8 mouse cellular contexts compared by ENCODE assay signal in the genomic region with DNA sequence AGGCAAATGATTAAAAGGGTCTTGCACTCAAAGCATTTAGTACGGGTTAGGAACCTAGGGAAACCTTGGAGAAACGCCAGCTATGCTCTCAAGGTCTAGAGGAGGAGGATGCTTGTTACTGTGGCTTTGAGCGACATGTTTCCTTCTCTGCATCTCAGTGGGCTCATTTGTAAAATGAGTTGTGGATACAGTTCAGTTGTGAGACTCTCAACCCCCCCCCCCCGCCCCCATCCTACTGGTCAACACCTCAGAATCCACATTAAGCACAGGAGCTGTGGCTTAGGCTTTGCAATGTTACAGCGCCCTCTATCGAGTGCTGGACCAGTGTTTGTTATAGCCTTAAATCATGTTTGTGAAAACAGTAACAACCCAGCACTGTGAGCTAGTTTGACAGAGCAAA. TPM values are rescaled to one million over a fixed set of nuclear protein-coding genes. Genes with fewer than 3 reads are reported as not detected.
DNase-seq lines count a peak whose midpoint lies in the region; ATAC-seq and TF ChIP-seq lines count a peak whose summit lies in the region.

No protein-coding gene starts in this region.

- no peaks in the 10 kb centered on the region for H3K27me3 ChIP-seq in C2C12 (ENCODE audit: control insufficient read depth, insufficient read depth, insufficient read length)
- H3K27me3 ChIP-seq in heart, embryonic 10.5 days (ENCODE audit: insufficient read depth, poor library complexity, severe bottlenecking), result peaks cover 6% of the 10 kb centered on the region; the same call in 1 of the 2 replicates
- no peaks in the 10 kb centered on the region for H3K27me3 ChIP-seq in kidney, postnatal 0 days (ENCODE audit: insufficient read depth, low read length)
- peaks cover 16% of the 10 kb centered on the region for H3K27me3 ChIP-seq in liver, embryonic 12.5 days (replicated peaks)
- H3K27me3 ChIP-seq in stomach, postnatal 0 days (ENCODE audit: control insufficient read depth, insufficient read depth, low read length), result no peaks in the 10 kb centered on the region

- peak; percentile 71 for DNase-seq in adrenal gland, postnatal 10 days
- DNase-seq in embryo, embryonic 9.5 days (ENCODE audit: extremely low spot score), result peak; percentile 60
- DNase-seq in heart, embryonic 10.5 days (ENCODE audit: low spot score), result peak; percentile 83
- peak; percentile 84 for DNase-seq in kidney, postnatal 0 days (ENCODE audit: low spot score)
- DNase-seq in naive thymus-derived CD4-positive, alpha-beta T cell, adult 2 months (ENCODE audit: low read depth), result peak; percentile 63
- DNase-seq in stomach, postnatal 0 days (ENCODE audit: low spot score), result peak; percentile 69

- H3ac ChIP-seq in C2C12 (ENCODE audit: control insufficient read depth, insufficient read length, low read depth), result no peak overlapping the region

- H3K9ac ChIP-seq in kidney, postnatal 0 days (ENCODE audit: low read depth, low read length), result no peak overlapping the region
- H3K9ac ChIP-seq in liver, embryonic 12.5 days, result no peak overlapping the region
- no peak overlapping the region for H3K9ac ChIP-seq in stomach, postnatal 0 days (ENCODE audit: low read length)

- H3K79me3 ChIP-seq in C2C12 (ENCODE audit: low read depth), result no peaks in the 10 kb centered on the region

- H3K4me3 ChIP-seq in C2C12 (ENCODE audit: insufficient read depth, poor library complexity, severe bottlenecking), result no peak overlapping the region
- no peak overlapping the region for H3K4me3 ChIP-seq in heart, embryonic 10.5 days
- H3K4me3 ChIP-seq in kidney, postnatal 0 days (replicated peaks; ENCODE audit: low read depth, low read length), result no peak overlapping the region
- no peak overlapping the region for H3K4me3 ChIP-seq in liver, embryonic 12.5 days
- H3K4me3 ChIP-seq in stomach, postnatal 0 days (ENCODE audit: low read depth, low read length), result no peak overlapping the region

- no peak overlapping the region for H3K4me2 ChIP-seq in kidney, postnatal 0 days (ENCODE audit: low read length)
- no peak overlapping the region for H3K4me2 ChIP-seq in liver, embryonic 12.5 days
- H3K4me2 ChIP-seq in stomach, postnatal 0 days (replicated peaks; ENCODE audit: low read depth), result 0 out of 2 replicates have a peak overlapping the region, but pooled peaks have one; percentile 14

- no peaks in the 10 kb centered on the region for H3K4me1 ChIP-seq in heart, embryonic 10.5 days
- H3K4me1 ChIP-seq in kidney, postnatal 0 days (replicated peaks; ENCODE audit: insufficient read depth, low read length), result no peaks in the 10 kb centered on the region
- H3K4me1 ChIP-seq in liver, embryonic 12.5 days, result peaks cover 2% of the 10 kb centered on the region; the same call in 1 of the 2 replicates
- H3K4me1 ChIP-seq in stomach, postnatal 0 days (replicated peaks; ENCODE audit: control insufficient read depth, insufficient read depth), result no peaks in the 10 kb centered on the region

- ATAC-seq in kidney, postnatal 0 days (replicated peaks; ENCODE audit: low FRiP score, low read depth), result peak; percentile 85
- ATAC-seq in liver, embryonic 12.5 days, result 0 out of 2 replicates have a peak, but pooled peaks have one; percentile 47
- ATAC-seq in stomach, postnatal 0 days (ENCODE audit: low FRiP score, low TSS enrichment), result peak; percentile 64; the same call in 1 of the 2 replicates

- 20% methylated on average over 6 of the region's 6 CpGs for WGBS in heart, embryonic 10.5 days
- WGBS in kidney, postnatal 0 days, result 8% methylated on average over 6 of the region's 6 CpGs
- whole genome bisulfite sequencing in liver, embryonic 12.5 days (ENCODE audit: insufficient replicate concordance), result 19% methylated on average over 6 of the region's 6 CpGs
- 5% methylated on average over 6 of the region's 6 CpGs for WGBS in stomach, postnatal 0 days

- no peaks in the 10 kb centered on the region for H3K9me3 ChIP-seq in heart, embryonic 10.5 days
- H3K9me3 ChIP-seq in kidney, postnatal 0 days (replicated peaks; ENCODE audit: low read length), result no peaks in the 10 kb centered on the region
- H3K9me3 ChIP-seq in liver, embryonic 12.5 days (replicated peaks), result no peaks in the 10 kb centered on the region
- H3K9me3 ChIP-seq in stomach, postnatal 0 days (ENCODE audit: control insufficient read depth, low read length), result no peaks in the 10 kb centered on the region

- TF ChIP-seq CTCF in C2C12 (IDR thresholded peaks at IDR 0.05; ENCODE audit: control insufficient read depth, insufficient read depth, insufficient read length), result peak; percentile 54
- TF ChIP-seq CTCF in kidney, postnatal 0 days (IDR thresholded peaks at IDR 0.05; ENCODE audit: low read depth), result peak; percentile 77
- peak; percentile 82 for TF ChIP-seq CTCF in stomach, postnatal 0 days (IDR thresholded peaks at IDR 0.05; ENCODE audit: low read depth)

- no peaks in the 10 kb centered on the region for H3K36me3 ChIP-seq in C2C12 (ENCODE audit: control insufficient read depth, insufficient read depth)
- no peaks in the 10 kb centered on the region for H3K36me3 ChIP-seq in heart, embryonic 10.5 days
- no peaks in the 10 kb centered on the region for H3K36me3 ChIP-seq in kidney, postnatal 0 days (ENCODE audit: insufficient read depth, low read length)
- no peaks in the 10 kb centered on the region for H3K36me3 ChIP-seq in liver, embryonic 12.5 days
- H3K36me3 ChIP-seq in stomach, postnatal 0 days (ENCODE audit: control insufficient read depth, insufficient read depth, low read length), result no peaks in the 10 kb centered on the region

- no peak for TF ChIP-seq EP300 in stomach, postnatal 0 days (optimal IDR thresholded peaks at IDR 0.05)

- no peaks in the 10 kb centered on the region for H3K79me2 ChIP-seq in C2C12 (ENCODE audit: control insufficient read depth, insufficient read depth)

- no peak overlapping the region for H3K27ac ChIP-seq in heart, embryonic 10.5 days
- H3K27ac ChIP-seq in kidney, postnatal 0 days, result no peak overlapping the region
- no peak overlapping the region for H3K27ac ChIP-seq in liver, embryonic 12.5 days
- no peak overlapping the region for H3K27ac ChIP-seq in stomach, postnatal 0 days (replicated peaks)

TF ChIP-seq in C2C12, 6 proteins besides CTCF, POLR2A, EP300 and RAD21:
- TF ChIP-seq CEBPB (IDR thresholded peaks at IDR 0.05; ENCODE audit: low read depth) (no peak), MYOG (IDR thresholded peaks at IDR 0.05; ENCODE audit: control insufficient read depth, extremely low read depth, insufficient read length) (no peak), MAX (IDR thresholded peaks at IDR 0.05) (no peak), FOSL1 (IDR thresholded peaks at IDR 0.05; ENCODE audit: insufficient read depth, low read length, poor library complexity, severe bottlenecking) (no peak), MYOD1 (IDR thresholded peaks at IDR 0.05; ENCODE audit: control insufficient read depth, insufficient read length, low read depth) (no peak), USF1 (IDR thresholded peaks at IDR 0.05; ENCODE audit: low read depth) (no peak)

RNA-seq across cellular contexts. Expression of gene Ptprj, which starts 44.5 kb away (rescaled TPM):
- 1.1 TPM for polyA plus RNA-seq in C2C12 (2012; fragmentation: generic; extraction: Trizol)
- 10 to 100 TPM; 20.9 to 23.2 TPM for total RNA-seq in adrenal gland, postnatal 10 days (2021)
- 1.1 and 2.4 TPM in 2 replicates for polyA plus RNA-seq in heart, embryonic 10.5 days (2016; fragmentation: Nextera tagmentation; extraction: Ambion mirVana)
- polyA plus RNA-seq in kidney, postnatal 0 days (2015; fragmentation: Nextera tagmentation; extraction: Ambion mirVana), result 6.8 and 7.2 TPM in 2 replicates
- 3.0 and 3.7 TPM in 2 replicates for polyA plus RNA-seq in liver, embryonic 12.5 days (2016; fragmentation: Nextera tagmentation; extraction: Ambion mirVana)
- polyA plus RNA-seq in stomach, postnatal 0 days (2015; fragmentation: Nextera tagmentation; extraction: Ambion mirVana), result 2.1 and 2.2 TPM in 2 replicates

RNA-seq across cellular contexts. Expression of gene Nup160, which starts 52.1 kb away (rescaled TPM):
- 15.1 TPM for polyA plus RNA-seq in C2C12 (2012; fragmentation: generic; extraction: Trizol)
- total RNA-seq in adrenal gland, postnatal 10 days (2021), result 10 to 100 TPM; 17.7 to 25.7 TPM
- polyA plus RNA-seq in heart, embryonic 10.5 days (2016; fragmentation: Nextera tagmentation; extraction: Ambion mirVana), result 45.3 and 49.2 TPM in 2 replicates
- polyA plus RNA-seq in kidney, postnatal 0 days (2015; fragmentation: Nextera tagmentation; extraction: Ambion mirVana), result 19.9 and 21.4 TPM in 2 replicates
- 60.3 and 61.3 TPM in 2 replicates for polyA plus RNA-seq in liver, embryonic 12.5 days (2016; fragmentation: Nextera tagmentation; extraction: Ambion mirVana)
- polyA plus RNA-seq in stomach, postnatal 0 days (2015; fragmentation: Nextera tagmentation; extraction: Ambion mirVana), result 8.1 and 8.4 TPM in 2 replicates
